Mouse (Mus musculus): ENCODE data around the gene Chst8.

Gene Chst8

DNA sequence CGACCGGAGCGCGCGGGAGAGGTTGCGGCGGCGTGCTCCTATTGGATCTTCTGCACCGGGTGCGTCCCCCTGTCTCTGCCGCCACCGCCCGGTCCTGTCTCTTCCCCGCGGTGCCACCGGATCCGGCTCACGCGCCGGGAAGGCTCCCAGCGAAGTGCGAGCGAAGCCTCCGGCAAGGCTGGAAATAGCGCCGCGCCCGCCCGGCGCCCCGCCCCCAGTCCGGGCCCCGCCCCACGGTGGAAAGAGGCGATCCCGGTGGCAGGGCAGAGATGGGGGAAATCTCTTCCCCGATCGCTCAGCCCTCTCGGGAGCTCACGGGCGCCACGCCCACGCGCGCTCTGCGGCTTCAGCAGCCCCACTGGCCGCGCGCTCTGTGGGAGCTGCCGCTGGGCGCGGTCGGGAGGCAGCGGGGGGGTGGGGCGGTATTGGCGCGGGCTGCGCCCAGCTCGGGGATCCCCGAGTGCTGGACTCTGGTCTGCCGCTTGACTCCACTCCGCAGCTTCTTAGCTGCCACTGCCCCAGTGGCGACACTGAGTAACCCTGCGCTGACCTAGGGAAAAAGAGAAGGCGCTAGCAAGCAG lies at the start of gene Chst8:
TSS of gene Chst8 (minus strand) at position 181 of the 581 bp plus-strand sequence.
- DNase-seq (ENCODE audit: extremely low spot score), result peak; percentile 91

DNA sequence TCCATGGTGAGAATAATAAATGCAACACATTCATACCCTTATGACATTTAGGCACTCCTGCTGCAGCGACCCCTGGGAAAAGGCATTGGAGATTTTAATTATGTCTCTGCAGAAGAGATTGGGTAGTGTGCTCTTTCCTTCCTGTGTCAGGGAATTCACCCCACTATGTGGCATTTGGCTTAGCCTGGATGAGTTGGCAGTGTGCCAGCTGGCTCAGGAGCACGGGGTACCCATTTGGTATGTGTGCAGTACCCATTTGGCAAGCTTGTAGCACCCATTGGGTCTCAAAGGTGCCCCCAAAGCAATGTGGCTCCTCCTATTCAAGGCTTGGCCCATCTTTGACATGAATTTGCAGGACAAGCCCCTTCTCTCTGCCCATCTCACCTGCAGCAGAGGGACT lies 45.8 kb upstream of the Chst8 start:
- DNase-seq (ENCODE audit: extremely low spot score), result no peak

DNA sequence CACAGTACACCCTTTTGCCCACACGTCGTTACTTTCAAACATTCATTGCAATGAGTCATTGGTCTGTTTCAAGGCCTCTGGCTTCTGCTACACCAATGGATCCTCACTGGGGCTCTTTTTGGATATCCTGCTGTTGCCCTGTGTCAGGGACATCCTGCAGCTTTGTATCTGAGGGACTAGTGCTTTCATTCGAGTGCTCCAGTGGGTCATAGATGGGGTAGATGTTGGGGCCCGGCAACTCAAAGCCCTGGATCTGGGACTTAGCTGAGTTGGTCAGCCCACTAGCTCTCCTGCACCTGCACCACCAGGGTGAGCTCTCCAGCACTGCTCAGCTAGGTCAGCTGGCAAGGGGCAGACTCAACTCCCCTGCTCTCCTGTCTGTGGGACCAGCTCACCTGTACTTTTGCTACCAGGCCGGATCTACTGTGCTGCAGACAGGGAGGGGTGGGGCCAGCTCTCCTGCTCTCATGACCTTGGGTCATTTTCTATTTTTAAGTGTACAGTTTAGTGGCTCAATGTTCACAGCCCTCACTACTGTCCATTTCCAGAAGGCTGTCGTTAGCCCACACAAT lies 42.4 kb upstream of the Chst8 start:
- no peak for DNase-seq (ENCODE audit: extremely low spot score)

DNA sequence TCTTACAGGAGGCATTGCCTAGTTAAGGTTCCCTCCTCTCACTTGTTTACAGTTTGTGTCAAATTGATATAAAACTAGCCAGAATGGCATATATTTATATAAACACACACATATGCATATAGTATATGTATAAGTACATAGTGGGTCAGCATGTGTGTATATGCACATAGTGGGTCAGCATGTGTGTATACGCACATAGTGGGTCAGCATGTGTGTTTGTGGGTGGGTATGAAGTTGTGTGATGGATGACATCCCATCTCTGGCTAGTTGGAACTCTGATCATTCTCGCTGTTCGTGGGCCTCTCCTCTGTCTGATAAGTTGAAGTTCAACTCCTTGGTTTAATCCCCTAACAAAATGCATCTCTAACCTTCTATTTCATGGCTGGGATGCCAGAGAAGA lies 40.9 kb upstream of the Chst8 start:
- no peak for DNase-seq (ENCODE audit: extremely low spot score)

- DNase-seq (ENCODE audit: extremely low spot score), result peak; percentile 31
Measured at GRCm38 (mm10) chr7:34849660-34850059, 37.1 kb upstream of the Chst8 start.

DNA sequence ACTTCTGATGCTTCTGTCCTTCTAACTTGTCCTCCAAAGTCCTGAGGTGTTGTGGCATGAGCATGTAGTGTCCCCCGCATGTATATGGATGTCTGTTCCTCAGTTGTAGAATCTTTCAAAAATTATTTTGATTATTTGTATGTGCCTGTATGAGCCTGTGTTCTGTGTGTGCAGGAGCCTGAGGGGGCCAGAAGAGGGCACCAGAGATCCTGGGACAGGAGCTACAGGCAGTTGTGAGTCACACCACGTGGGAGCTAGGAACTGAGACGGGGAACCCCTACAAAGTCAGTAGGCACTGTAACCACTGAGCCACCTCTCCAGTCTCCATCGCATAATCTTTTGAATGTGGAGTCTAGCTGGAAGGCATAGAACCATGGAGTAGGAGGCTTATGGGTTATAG lies 36.3 kb upstream of the Chst8 start:
- DNase-seq (ENCODE audit: extremely low spot score), result no peak

GRCm38 (mm10) chr7:34847900-34848299 lies 35.4 kb upstream of the Chst8 start:
- no peak for DNase-seq (ENCODE audit: extremely low spot score)

GRCm38 (mm10) chr7:34847410-34847809 lies 34.9 kb upstream of the Chst8 start:
- DNase-seq (ENCODE audit: extremely low spot score), result no peak

- DNase-seq (ENCODE audit: extremely low spot score), result no peak
Measured at GRCm38 (mm10) chr7:34838749-34839148, 26.2 kb upstream of the Chst8 start.

DNA sequence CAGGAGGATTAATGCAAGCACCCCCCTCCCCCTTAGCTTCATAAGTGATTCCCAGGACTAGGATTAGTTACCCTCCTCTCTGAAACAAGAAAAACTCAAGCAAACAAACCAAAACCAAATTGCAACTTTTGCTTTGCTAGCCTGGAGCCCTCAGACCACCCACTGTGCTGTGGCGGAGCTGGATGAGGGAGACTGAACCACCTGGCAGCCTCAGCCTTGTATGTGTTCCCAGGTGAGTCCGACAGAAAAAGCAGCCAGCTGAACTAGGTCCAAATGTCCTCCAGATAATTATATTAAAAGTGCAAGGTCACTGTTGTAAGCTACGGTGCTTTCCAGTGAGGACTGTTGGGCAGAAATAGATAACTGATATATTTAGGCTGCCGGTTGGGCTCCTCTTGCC lies 25.7 kb upstream of the Chst8 start:
- no peak for DNase-seq (ENCODE audit: extremely low spot score)

- DNase-seq (ENCODE audit: extremely low spot score), result no peak
Measured at GRCm38 (mm10) chr7:34826255-34826909, 13.9 kb upstream of the Chst8 start.

DNA sequence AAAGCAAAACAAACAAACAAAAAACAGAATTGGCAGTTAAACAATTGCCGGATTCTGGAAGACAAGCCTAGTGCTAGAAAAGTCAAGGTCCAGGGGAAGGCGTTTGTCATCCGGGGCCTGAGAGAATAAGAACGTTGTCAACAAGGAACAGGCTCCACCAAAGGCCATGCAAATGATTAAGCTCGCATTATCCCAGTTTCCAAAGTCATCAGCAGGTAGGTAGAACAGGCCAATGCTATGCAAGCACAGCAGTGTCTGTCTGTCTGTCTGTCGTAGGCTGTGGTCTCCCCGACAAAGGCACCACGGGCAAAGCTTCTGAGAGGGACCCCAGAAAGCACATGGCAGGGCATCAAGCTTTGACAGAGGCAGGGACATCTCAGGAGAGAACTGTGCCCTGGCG lies 9.1 kb upstream of the Chst8 start:
- DNase-seq (ENCODE audit: extremely low spot score), result no peak

- DNase-seq (ENCODE audit: extremely low spot score), result no peak
Measured at GRCm38 (mm10) chr7:34820554-34820953, 8.0 kb upstream of the Chst8 start.

DNA sequence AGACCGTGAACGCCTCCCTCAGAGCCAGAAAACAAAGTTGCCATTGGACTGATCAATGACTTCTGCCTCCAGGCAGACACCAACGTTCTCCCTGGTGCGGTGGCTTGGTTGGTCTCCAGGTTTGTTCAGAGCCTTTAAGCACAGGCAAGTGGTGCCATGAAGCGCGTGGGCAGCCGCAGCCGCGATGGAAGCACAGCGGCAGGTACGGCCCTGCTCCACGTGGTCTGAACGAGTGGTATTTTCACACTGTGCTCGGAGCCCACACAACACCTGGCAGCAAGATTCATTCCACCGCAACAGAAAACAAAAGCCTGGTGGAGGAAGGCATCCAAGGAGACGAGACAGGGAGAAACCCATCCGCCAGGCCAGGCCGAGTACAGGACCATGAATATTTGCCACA lies 7.3 kb upstream of the Chst8 start:
- DNase-seq (ENCODE audit: extremely low spot score), result no peak

DNA sequence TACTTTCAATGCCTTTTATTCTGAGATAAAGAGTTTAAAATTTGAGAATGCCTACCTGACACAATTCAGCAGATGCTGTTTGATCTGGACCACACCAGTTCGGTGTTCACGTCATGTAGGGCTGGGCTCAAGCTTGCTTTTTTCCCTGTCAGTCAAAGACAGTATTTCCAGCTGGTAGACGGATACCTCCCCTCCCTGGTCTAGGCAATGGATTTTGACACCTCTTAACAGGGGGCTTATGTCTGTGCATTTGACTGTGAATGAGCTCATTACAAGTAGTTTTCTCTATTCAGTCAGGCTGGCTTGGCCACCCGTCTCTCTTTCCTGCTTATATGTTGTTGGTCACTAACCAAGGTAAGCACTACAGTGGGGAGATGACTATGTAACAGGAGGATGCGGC lies 6.1 kb upstream of the Chst8 start:
- no peak for DNase-seq (ENCODE audit: extremely low spot score)

- no peak for DNase-seq (ENCODE audit: extremely low spot score)
Measured at GRCm38 (mm10) chr7:34816981-34817380, 4.5 kb upstream of the Chst8 start.

- DNase-seq (ENCODE audit: extremely low spot score), result no peak
Measured at GRCm38 (mm10) chr7:34814801-34815200, 2.3 kb upstream of the Chst8 start.

GRCm38 (mm10) chr7:34811531-34812526 lies 682 bp downstream of the Chst8 start:
- peak; percentile 27 for DNase-seq (ENCODE audit: extremely low spot score)

- peak; percentile 28 for DNase-seq (ENCODE audit: extremely low spot score)
Measured at GRCm38 (mm10) chr7:34811060-34811459, 1.5 kb downstream of the Chst8 start.

GRCm38 (mm10) chr7:34806307-34806706 lies 6.2 kb downstream of the Chst8 start:
- DNase-seq (ENCODE audit: extremely low spot score), result no peak

GRCm38 (mm10) chr7:34805691-34806205 lies 6.8 kb downstream of the Chst8 start:
- no peak for DNase-seq (ENCODE audit: extremely low spot score)

GRCm38 (mm10) chr7:34805042-34805441 lies 7.5 kb downstream of the Chst8 start:
- no peak for DNase-seq (ENCODE audit: extremely low spot score)
